Mouse (Mus musculus): ENCODE results near the gene Mrpl48.
"Not testable (repeated sequence)": the region's sequence is repeated elsewhere in the genome, so short reads cannot be mapped to it uniquely, and the experiment has no call there.

The Mrpl48 gene

DNA sequence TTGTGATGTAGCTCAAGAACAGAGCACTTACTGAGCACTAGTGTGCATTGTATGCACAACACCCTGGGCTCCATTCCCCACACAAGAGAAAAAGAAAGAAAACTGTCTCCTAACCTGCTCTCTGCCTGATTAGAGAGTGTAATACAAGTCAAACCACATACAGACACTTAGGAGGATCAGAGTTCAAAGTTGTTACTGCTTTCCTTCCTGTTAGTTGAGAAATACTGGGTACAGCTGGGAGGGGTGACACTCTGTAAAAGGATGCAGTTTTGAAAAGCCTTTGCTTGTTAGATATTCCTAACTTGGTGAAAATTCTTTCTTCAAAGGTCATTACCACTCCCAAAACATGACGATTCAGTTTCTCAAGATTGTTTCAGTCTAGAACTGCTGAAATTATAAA lies 18.3 kb downstream of the Mrpl48 start:
- no peak for DNase-seq (ENCODE audit: low spot score in 2 of 2)

DNA sequence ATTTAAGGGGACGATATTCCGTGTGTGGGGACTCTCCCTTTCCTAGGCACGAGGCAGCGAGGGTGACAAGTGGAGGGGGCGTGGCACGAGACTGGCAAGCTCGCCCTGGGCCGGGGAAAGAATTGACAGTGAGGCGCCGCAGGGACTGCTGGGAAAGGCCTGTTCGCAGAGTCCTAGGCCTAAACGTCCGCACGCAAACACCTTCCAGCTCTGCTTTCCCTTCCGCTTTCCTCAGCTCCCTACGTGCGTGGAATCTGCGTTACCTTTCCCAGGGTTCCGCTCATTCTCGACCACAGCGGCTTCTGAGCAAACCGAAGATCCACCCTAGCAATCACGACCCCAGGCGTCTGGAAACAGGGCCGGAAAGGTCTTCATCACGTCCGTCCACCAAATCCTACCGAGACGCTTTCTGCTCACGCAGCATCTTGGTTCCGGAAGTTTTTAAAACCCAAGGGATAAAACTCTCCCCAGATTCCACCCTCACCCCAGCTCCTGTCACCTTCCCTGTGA lies 25.3 kb downstream of the Mrpl48 start:
- peak; percentile 81 for DNase-seq (ENCODE audit: low spot score in 2 of 2)

- no peak for DNase-seq (ENCODE audit: low spot score in 2 of 2)
These were observed 25.9 kb downstream of the Mrpl48 start for GRCm38 (mm10) chr7:100582235-100582634.

DNA sequence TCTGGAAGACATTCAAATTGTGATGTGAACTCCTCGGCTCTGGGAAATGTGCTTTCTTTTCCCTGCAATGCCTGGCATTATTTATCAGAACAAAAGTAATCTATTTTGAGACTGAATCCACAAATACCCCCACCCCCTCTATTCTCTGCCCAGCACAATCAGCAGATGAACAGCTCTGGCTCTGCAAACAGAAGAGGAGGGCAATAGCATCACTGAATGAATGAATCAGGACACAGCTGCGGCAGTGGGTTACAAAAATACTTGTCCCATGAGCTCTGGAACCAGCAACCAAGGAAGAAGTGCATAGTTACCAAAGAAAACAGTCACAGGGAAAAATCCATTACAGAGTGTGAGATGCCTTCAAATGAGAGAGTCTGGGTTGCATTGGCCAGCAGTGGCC lies 29.3 kb downstream of the Mrpl48 start:
- DNase-seq (ENCODE audit: low spot score in 2 of 2): no peak

DNA sequence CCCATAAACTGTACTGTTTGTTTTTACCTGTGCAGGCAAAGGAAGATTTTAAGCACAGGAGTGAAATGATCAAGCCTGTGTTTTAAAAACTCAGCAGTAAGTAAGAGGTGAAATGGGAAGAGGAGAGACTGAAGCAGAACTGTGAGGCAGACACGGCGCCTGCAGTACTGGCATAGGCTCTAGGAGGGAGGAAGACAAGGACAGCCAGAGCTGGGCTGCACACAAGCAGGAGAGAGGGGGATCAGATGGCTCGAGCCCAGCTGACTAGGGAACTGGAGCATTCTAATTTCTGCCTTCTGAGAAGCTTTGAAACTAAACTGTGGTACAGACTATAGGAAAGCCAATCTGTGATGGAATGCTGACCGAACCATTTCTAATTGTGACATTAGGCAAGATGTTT lies 35.4 kb downstream of the Mrpl48 start:
- DNase-seq (ENCODE audit: low spot score in 2 of 2): no peak

- no peak for DNase-seq (ENCODE audit: low spot score in 2 of 2)
These were observed 36.0 kb downstream of the Mrpl48 start for GRCm38 (mm10) chr7:100572061-100572460.

DNA sequence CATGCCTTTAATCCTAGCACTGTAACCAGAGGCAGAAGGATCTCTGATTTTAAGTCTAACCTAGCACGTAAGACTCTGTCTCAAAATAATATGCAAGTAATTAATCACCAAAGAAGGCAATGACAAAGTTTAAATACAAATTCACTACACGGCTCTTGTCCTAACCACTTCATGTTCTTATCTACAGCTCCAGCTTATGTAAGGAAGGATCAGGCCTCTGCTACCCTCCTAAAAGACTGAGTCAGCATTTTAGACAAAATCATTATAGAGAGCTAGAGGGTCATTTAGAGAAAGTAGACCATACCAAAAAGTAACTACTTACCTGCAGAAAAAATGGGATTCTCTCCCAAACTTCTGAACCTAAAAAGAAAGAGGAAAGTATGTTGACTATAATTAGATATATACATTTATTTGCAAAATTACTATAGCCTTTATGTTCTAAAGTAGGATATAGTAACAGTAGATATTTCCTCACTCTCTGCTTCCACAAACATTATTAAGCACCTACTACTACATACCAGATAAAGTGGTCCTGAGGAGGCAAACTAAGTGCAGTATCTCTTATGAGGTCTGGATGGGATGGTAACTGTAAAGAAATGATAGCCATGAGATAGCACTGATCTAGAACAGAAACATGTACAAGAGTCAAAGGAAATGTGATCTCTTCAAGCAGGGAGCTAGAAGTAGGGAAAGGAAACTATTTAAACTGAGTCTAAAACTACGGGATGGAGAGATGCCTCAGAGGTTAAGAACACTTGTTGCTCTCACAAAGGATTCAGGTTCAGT lies 37.0 kb downstream of the Mrpl48 start:
- DNase-seq (ENCODE audit: low spot score in 2 of 2): no peak

DNA sequence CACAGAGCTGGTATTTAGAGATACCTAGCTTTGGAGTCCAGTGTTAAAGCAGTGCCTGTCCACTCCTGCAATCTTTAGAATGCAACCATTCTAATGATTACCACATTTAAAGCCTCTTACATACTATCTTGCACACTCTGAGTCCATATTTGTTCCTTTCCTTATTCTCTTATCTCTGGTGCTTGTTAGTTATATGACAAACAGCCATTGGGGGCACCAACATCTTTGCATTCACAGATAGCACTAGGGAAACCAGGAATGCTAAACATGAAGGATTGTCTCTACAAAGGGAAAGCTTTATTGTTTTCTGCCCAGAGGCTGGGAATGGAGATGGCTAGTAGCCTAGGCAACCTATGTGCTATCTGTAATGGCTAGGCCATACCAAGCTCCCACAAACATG lies 38.2 kb downstream of the Mrpl48 start:
- no peak for DNase-seq (ENCODE audit: low spot score in 2 of 2)

DNA sequence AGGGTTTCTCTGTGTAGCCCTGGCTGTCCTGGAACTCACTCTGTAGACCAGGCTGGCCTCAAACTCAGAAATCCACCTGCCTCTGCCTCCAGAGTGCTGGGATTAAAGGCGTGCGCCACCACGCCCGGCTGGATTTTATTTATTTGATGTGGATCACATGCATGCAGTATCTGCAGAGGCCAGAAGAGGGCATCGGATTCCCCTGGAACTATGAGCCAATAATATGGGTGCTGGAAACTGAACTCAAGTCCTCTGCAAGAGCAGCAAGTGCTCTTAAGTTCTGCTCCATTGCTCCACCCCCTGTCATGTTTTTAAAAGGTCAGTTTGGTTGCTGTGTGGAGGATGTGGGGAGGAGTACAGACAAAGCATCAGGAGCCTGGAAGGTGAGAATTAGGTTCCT lies 40.9 kb downstream of the Mrpl48 start:
- DNase-seq (ENCODE audit: low spot score in 2 of 2): not testable (repeated sequence)

DNA sequence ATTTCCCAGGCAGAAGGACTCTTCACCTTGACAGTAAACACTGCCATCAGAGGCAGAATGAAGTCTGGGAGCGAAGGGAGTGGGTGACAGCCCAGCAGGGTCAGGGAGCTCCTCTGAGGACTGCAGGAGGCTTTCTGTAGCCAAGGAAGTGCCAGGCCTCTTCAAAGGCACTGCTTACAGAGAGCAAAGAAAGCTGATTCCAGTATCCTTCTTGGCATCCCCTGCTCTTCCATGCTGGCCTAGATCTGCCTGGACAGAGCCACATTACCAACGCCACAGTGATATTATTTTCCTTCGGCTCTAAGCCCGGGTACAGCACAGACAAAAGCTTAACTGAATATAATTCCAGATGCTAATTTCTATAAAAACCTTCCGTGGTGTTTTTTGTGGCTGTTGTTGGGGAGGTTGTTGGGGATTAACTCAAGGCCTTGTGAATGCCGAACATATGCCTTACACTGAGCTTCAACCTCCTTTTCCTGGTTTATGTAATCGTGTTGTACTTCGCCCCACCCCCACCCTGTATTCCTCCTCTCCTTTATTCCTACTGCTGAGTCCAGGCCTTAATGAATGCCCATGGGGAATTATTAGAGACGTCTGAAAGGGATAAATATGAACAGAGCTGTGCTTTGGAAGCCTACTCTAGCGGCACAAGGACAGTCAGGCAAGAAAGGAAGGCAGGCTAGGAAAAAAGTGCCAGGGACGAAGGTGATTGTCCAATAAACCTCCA lies 46.1 kb downstream of the Mrpl48 start:
- no peak for DNase-seq (ENCODE audit: low spot score in 2 of 2)

DNA sequence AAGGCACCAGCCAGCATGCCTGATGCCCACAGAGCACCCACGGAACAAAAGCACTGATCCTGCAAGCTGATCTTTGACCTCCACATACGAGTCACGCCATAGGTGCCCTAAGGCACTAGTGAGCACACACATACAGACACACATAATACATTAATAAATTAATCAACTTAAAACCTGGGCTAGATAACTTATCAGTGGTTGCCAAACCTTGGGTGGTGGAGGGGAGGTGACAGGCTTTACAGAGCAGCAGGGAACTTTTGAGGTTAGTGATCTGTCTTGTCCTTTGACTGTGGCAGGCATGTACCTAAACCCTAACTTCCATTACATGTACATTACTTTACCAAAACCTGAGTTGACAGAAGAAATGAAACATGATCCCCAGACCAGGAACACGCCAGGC lies 48.8 kb downstream of the Mrpl48 start:
- no peak for DNase-seq (ENCODE audit: low spot score in 2 of 2)

GRCm38 (mm10) chr7:100557241-100557640 lies 50.9 kb downstream of the Mrpl48 start:
- no peak for DNase-seq (ENCODE audit: low spot score in 2 of 2)

GRCm38 (mm10) chr7:100555431-100555951 lies 52.6 kb downstream of the Mrpl48 start:
- peak; percentile 42 to 46 for DNase-seq (ENCODE audit: low spot score in 2 of 2)

- DNase-seq (ENCODE audit: low spot score in 2 of 2): no peak
These were observed 53.2 kb downstream of the Mrpl48 start for GRCm38 (mm10) chr7:100554939-100555338.

- DNase-seq (ENCODE audit: low spot score in 2 of 2): peak; percentile 19 to 29
These were observed 57.6 kb downstream of the Mrpl48 start for GRCm38 (mm10) chr7:100550338-100551007.

DNA sequence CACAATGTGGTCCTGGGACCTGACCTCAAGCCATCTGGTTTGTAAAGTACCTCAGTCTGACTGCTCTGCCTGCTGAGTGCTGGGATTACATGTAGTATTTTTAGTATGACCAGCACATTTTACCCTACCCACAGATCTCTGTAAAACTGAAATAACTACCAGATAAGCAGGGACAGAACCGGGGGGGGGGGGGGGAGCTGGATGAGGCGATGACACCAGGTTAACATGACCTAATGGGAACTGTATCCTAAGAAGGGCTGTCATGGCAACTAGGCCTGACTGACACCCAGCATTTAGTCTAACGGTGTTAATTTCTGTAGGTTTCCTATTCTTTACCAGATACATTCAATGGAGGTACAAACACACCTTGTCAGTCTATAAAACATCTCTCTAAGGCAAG lies 58.3 kb downstream of the Mrpl48 start:
- DNase-seq (ENCODE audit: low spot score in 2 of 2): no peak

GRCm38 (mm10) chr7:100547631-100548030 lies 60.5 kb downstream of the Mrpl48 start:
- DNase-seq (ENCODE audit: low spot score in 2 of 2): no peak

DNA sequence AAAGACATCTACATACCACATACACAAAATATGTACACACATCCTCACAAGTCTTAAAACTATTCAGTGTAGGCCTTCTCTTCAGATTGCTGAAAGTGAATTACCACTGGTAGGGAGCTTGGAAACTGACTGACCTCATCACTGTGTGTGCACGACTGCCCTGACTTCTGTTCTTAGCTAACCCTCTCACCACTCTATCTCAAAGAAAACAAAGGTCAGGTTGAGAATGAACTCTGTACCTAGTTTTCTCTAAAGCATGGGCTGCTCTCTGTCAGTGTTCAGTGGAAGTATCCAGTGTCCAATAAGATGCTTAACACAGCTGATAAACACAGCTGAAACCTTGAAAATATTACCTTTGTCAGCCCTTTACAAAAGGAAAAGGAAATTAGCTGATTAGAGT lies 63.7 kb downstream of the Mrpl48 start:
- no peak for DNase-seq (ENCODE audit: low spot score in 2 of 2)

DNA sequence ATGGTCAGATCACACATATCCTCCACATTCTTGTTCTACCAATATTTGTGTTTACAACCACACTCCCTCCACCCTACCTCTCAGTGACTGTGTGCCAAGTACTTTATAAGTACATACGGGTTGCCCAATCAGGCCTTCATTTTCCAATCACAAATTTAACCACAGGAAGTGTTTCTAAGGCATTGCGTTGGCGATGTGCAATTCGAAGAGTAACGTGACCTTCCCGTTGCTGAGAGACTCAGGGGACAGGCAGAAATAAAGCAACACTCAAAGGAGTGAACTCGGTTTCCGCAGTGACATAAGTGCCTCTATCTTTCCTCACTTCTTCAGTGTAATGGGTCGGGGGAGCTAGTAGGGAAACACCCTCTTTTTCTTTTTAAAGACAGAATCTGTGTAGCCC lies 68.6 kb downstream of the Mrpl48 start:
- no peak for DNase-seq (ENCODE audit: low spot score in 2 of 2)

DNA sequence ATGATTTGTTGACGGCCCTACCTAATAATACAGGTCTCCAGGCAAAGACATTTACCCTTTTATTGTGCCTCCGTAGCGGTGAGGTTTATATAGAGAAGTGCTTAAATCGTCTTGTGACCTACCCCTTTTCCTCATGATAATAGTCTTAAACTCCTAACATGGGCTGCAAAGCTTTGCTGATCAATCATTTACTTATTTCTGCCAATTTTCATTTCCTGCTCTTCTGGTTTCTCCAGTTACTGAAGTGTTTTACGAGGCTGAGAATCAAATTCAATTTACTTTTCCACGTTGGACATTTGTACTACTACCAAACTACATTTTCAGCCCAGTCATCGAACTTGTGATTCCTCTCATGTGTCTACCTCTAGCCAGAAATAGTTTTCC lies 70.6 kb downstream of the Mrpl48 start:
- no peak for DNase-seq (ENCODE audit: low spot score in 2 of 2)

- DNase-seq (ENCODE audit: low spot score in 2 of 2): peak; percentile 79 to 82
These were observed 71.1 kb downstream of the Mrpl48 start, which contains the start of gene Coa4 for GRCm38 (mm10) chr7:100536804-100537518. TSS of gene Coa4 (plus strand) at chr7:100537071.

DNA sequence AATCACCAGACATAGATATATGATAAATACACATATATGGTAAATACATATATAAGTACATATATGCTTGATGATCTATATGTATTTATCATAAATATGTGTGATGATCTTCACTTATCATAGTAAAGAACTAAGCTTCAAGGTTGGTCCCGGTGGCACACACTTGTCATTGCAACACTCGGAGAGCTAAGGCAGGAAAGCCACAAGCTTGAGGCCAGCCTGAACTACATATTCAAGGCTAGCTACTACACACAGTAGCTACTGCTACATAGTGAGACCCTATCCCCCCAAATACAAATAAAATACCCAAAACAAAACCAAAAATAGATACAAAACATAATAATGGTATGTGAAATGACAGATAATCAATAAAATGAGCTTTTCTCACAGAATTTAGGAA lies 72.3 kb downstream of the Mrpl48 start:
- DNase-seq (ENCODE audit: low spot score in 2 of 2): no peak
